Mouse (Mus musculus) monocyte, adult 5-6 weeks (primary cell): ENCODE results near the gene Gm13871. TPM values are rescaled to one million over a fixed set of nuclear protein-coding genes. Genes with fewer than 3 reads are reported as not detected.
"Not testable (repeated sequence)": the region's sequence is repeated elsewhere in the genome, so short reads cannot be mapped to it uniquely, and the experiment has no call there.

Experiments
- ATAC-seq: fragments of 153-309, 156-312 bp; replicated peaks from 2 replicates; pipeline ENCODE4 v1.8.0; 2017; ENCODE audit warnings: mild to moderate bottlenecking; ENCODE audit not compliant: low TSS enrichment, insufficient number of reproducible peaks, severe bottlenecking, poor library complexity, low FRiP score
- total RNA-seq: library from RNA; stranded (forward); fragments of 200-1000, 200-491, 200-594 nt; gene quantifications from 3 replicates; pipeline ENCODE4 v1.2.3, GENCODE M21; 2017

Gm13871 gene
- not detected in 3 replicates for total RNA-seq

DNA sequence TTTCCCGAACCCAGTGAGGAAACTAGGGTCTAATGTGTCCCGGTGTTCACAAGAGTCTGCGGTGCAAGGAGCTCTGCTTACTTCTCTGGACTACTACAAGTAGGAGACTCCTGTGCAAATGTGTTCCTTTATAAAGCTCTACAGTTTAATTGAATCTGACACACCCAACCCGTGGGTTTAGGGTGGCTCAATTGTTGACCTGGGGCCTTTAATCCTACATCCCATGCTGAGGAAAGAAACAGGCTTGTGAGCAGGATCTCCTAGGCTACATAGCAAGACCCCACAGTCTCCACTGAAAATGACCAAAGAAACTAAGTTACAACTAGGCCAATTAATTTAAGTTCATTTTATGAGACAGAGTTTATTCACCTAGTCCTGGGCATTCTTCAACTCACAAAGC is at the start of gene Gm13871:
Gene Gm13871 (minus strand): TSS at position 101 of the 400 bp plus-strand sequence.
- ATAC-seq: not testable (repeated sequence)

DNA sequence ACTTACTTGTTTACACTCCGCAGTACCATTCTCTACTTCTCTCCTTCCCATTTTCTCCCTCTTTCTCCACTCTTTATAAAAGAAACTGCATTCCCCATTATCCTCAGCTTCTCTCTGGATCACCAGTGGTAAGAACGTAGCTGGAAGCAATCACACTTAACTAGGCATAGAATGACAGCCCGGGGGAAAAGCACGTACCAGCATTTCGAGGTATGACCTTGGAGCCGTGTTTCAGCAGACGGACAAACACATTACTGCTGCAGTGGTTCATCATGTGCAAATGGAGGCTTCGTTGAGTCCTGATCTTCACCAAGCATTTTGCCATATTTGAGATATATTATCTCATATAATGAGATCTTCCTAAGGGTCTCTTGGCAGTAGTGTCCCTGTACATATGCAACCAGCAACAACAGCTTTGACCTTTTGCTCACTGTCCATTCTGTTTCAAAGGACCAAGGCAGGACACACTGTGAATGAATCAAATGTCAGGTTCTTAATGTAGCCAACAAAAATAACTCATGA is 44.7 kb upstream of the Gm13871 start, which contains the start of gene 2310002L09Rik:
Gene 2310002L09Rik (minus strand): TSS at position 472 of the 522 bp plus-strand sequence.
- no peak for ATAC-seq

DNA sequence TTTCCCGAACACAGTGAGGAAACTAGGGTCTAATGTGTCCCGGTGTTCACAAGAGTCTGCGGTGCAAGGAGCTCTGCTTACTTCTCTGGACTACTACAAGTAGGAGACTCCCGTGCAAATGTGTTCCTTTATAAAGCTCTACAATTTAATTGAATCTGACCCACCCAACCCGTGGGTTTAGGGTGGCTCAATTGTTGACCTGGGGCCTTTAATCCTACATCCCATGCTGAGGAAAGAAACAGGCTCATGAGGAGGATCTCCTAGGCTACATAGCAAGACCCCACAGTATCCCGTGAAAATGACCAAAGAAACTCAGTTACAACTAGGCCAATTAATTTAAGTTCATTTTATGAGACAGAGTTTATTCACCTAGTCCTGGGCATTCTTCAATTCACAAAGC is 14.9 kb upstream of the Gm13871 start, which contains the start of gene Gm11756:
Gene Gm11756 (minus strand): TSS at position 101 of the 400 bp plus-strand sequence.
- ATAC-seq: not testable (repeated sequence)

DNA sequence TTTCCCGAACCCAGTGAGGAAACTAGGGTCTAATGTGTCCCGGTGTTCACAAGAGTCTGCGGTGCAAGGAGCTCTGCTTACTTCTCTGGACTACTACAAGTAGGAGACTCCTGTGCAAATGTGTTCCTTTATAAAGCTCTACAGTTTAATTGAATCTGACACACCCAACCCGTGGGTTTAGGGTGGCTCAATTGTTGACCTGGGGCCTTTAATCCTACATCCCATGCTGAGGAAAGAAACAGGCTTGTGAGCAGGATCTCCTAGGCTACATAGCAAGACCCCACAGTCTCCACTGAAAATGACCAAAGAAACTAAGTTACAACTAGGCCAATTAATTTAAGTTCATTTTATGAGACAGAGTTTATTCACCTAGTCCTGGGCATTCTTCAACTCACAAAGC is 14.7 kb downstream of the Gm13871 start, which contains the start of gene Gm11757:
Gene Gm11757 (minus strand): TSS at position 101 of the 400 bp plus-strand sequence.
- not testable (repeated sequence) for ATAC-seq

DNA sequence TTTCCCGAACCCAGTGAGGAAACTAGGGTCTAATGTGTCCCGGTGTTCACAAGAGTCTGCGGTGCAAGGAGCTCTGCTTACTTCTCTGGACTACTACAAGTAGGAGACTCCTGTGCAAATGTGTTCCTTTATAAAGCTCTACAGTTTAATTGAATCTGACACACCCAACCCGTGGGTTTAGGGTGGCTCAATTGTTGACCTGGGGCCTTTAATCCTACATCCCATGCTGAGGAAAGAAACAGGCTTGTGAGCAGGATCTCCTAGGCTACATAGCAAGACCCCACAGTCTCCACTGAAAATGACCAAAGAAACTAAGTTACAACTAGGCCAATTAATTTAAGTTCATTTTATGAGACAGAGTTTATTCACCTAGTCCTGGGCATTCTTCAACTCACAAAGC is 29.6 kb downstream of the Gm13871 start, which contains the start of gene Gm11758:
Gene Gm11758 (minus strand): TSS at position 101 of the 400 bp plus-strand sequence.
- ATAC-seq: not testable (repeated sequence)

Other genes starting within 250 kb of the Gm13871 start
- gene Gm11239, start 237.6 kb downstream of the Gm13871 start, total RNA-seq: not detected in 3 replicates
- gene Gm428, start 222.4 kb downstream of the Gm13871 start, total RNA-seq: not detected in 3 replicates
- not detected in 3 replicates for gene Rasef, start 115.0 kb downstream of the Gm13871 start, total RNA-seq
- not detected in 3 replicates for gene Gm11758, start 29.7 kb downstream of the Gm13871 start, total RNA-seq
- not detected in 3 replicates for gene Gm11757, start 14.8 kb downstream of the Gm13871 start, total RNA-seq
- not detected in 3 replicates for gene Gm11756, start 14.8 kb upstream of the Gm13871 start, total RNA-seq
- gene 2310002L09Rik, start 44.9 kb upstream of the Gm13871 start, total RNA-seq: 0.39 TPM in 1 of 3 replicates, not detected in the others
- not detected in 3 replicates for gene Frmd3, start 107.5 kb upstream of the Gm13871 start, total RNA-seq